Mouse (Mus musculus) lung, postnatal 0 days (tissue): ENCODE data around the gene Tmem229b.

ENCODE experiments used
- CTCF ChIP-seq: IDR thresholded peaks from 2 replicates; pipeline ENCODE4 v1.5.1; 2016; ENCODE audit warnings: antibody characterized with exemption, mild to moderate bottlenecking
- EP300 ChIP-seq: IDR thresholded peaks from 2 replicates; pipeline ENCODE4 v1.6.1; 2016; ENCODE audit warnings: antibody characterized with exemption, mild to moderate bottlenecking, control low read depth

- TF ChIP-seq EP300: no peak
- TF ChIP-seq CTCF: no peak
Observed at GRCm38 (mm10) chr12:78981131-78981530, 26.3 kb downstream of the Tmem229b start.
